Mouse (Mus musculus): Measurements from ENCODE around the gene S1pr1. TPM values are rescaled to one million over a fixed set of nuclear protein-coding genes. Genes with fewer than 3 reads are reported as not detected.

The S1pr1 gene
- polyA plus RNA-seq, 1 experiment: 62.8 TPM

DNA sequence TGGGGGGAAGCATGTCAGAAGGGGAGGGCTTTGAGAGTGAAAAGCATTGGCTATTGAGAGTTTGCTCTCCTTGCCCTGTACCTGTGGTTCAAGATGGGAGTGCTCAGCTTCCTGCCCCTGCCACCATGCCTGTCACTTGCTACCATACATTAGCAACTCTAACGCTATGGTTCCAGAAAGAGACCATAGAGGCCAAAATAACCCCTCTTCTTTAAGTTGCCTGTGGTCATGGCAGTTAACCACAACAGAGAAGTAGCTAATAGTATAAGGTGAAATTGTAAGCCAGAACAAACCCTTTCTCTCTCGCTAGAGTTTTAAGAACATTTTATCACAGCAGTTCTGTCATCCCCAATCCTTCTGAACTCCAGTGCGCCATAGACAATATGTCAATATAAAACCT lies 35.5 kb upstream of the S1pr1 start:
- H3K36me3 ChIP-seq (ENCODE audit: control insufficient read depth, insufficient read depth, low read length): no peaks in the 10 kb centered on the region
- DNase-seq: no peak
- WGBS: 49% methylated on average over 3 of the region's 3 CpGs
- no peaks in the 10 kb centered on the region for H3K4me1 ChIP-seq (replicated peaks; ENCODE audit: control insufficient read depth, insufficient read depth, low read length)
- H3K4me3 ChIP-seq (ENCODE audit: control insufficient read depth, insufficient read depth, low read length): no peak overlapping the region
- TF ChIP-seq CTCF (IDR thresholded peaks at IDR 0.05; ENCODE audit: borderline replicate concordance, control insufficient read depth, extremely low read depth, insufficient read depth, low read length, poor library complexity): no peak
- TF ChIP-seq POLR2A (IDR thresholded peaks at IDR 0.05; ENCODE audit: control insufficient read depth, extremely low read depth, insufficient read depth, low read length, poor library complexity): no peak
- no peaks in the 10 kb centered on the region for H3K27me3 ChIP-seq (ENCODE audit: control insufficient read depth, insufficient read depth, low read length)
- no peak overlapping the region for H3K27ac ChIP-seq (ENCODE audit: control insufficient read depth, insufficient read depth, low read length)

DNA sequence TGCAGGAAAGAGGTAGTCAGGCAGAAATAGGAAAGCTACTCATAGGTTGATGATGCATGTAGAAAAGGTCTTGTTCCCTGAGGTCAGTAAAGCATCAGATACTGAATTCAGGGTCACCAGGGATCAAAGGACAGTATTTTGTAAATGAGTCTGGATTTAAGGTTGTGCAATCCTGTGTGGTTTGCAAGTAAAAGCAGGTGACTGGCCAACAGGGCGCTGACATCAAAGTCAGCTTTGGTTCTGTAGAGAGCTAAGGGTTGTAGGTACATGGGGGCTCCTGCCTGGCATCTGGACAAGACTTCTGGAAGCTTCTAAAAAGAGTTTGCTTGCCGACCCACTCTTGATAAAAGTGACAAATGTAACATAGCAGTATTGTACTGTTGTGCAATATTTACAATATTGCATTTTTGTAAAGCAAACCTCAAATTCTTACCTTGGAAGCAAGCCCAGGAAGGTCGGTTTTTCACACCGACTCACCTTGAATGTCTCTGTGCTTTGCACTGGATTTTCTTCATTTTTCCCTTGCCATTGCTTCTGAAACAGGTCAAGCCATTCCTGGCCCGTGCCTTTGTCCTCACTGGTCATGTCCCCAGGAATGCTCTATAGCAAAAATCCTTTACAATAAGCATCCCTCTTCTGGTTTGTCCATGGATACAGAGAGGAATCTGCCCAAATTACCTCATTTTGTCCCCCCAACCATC lies 33.6 kb upstream of the S1pr1 start:
- no peak overlapping the region for H3K27ac ChIP-seq (ENCODE audit: control insufficient read depth, insufficient read depth, low read length)
- no peaks in the 10 kb centered on the region for H3K4me1 ChIP-seq (replicated peaks; ENCODE audit: control insufficient read depth, insufficient read depth, low read length)
- DNase-seq: no peak
- WGBS: 82% methylated on average over 5 of the region's 5 CpGs
- TF ChIP-seq POLR2A (IDR thresholded peaks at IDR 0.05; ENCODE audit: control insufficient read depth, extremely low read depth, insufficient read depth, low read length, poor library complexity): no peak
- TF ChIP-seq CTCF (IDR thresholded peaks at IDR 0.05; ENCODE audit: borderline replicate concordance, control insufficient read depth, extremely low read depth, insufficient read depth, low read length, poor library complexity): no peak
- no peaks in the 10 kb centered on the region for H3K36me3 ChIP-seq (ENCODE audit: control insufficient read depth, insufficient read depth, low read length)
- no peak overlapping the region for H3K4me3 ChIP-seq (ENCODE audit: control insufficient read depth, insufficient read depth, low read length)
- H3K27me3 ChIP-seq (ENCODE audit: control insufficient read depth, insufficient read depth, low read length): no peaks in the 10 kb centered on the region

DNA sequence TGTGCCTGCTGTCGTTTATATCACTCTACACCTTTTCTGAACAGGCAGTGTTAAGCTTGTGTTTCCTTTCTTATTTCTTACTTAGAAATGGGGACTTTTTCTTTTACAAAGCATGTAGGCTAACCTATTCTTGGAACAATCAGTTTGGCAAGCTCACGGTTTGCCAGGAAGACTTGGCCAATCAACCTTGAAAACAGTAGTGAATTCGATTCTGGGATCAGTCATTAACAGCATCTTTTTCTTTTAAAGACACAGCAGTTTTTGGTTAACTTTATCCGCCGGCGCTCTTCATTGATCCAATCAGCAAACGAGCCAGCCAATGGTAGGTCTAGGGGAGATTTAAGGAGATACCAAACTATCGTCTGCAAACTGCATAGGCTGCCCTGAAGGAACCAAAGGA lies 31.6 kb upstream of the S1pr1 start:
- DNase-seq: no peak
- no peak overlapping the region for H3K4me3 ChIP-seq (ENCODE audit: control insufficient read depth, insufficient read depth, low read length)
- H3K4me1 ChIP-seq (replicated peaks; ENCODE audit: control insufficient read depth, insufficient read depth, low read length): no peaks in the 10 kb centered on the region
- 92% methylated on average over 8 of the region's 8 CpGs for WGBS
- no peak overlapping the region for H3K27ac ChIP-seq (ENCODE audit: control insufficient read depth, insufficient read depth, low read length)
- TF ChIP-seq CTCF (IDR thresholded peaks at IDR 0.05; ENCODE audit: borderline replicate concordance, control insufficient read depth, extremely low read depth, insufficient read depth, low read length, poor library complexity): no peak
- TF ChIP-seq POLR2A (IDR thresholded peaks at IDR 0.05; ENCODE audit: control insufficient read depth, extremely low read depth, insufficient read depth, low read length, poor library complexity): no peak
- no peaks in the 10 kb centered on the region for H3K27me3 ChIP-seq (ENCODE audit: control insufficient read depth, insufficient read depth, low read length)
- no peaks in the 10 kb centered on the region for H3K36me3 ChIP-seq (ENCODE audit: control insufficient read depth, insufficient read depth, low read length)

DNA sequence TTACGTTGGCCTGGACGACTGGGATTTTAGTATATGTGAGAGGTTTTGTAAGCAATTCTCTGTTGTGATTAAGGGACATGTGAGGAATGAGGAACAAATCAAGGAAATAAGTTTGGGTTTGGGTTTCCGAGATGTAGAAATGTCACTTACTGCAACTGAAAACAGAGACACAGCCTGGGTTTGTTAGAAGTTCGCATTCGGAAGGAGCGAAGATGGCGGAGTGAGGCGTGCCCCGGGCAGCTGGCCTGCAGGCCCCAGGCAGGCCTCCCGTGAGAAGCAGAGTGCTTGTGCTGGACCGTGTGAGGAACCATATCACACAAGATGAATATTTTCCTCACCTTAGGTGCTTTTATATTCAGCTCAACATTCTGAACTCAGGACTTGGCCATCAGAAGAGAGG lies 30.2 kb upstream of the S1pr1 start:
- no peak for TF ChIP-seq CTCF (IDR thresholded peaks at IDR 0.05; ENCODE audit: borderline replicate concordance, control insufficient read depth, extremely low read depth, insufficient read depth, low read length, poor library complexity)
- no peak for TF ChIP-seq POLR2A (IDR thresholded peaks at IDR 0.05; ENCODE audit: control insufficient read depth, extremely low read depth, insufficient read depth, low read length, poor library complexity)
- Histone ChIP-seq H3K27ac (ENCODE audit: control insufficient read depth, insufficient read depth, low read length) (no peak overlapping the region), H3K36me3 (ENCODE audit: control insufficient read depth, insufficient read depth, low read length) (no peaks in the 10 kb centered on the region), H3K4me3 (ENCODE audit: control insufficient read depth, insufficient read depth, low read length) (no peak overlapping the region), H3K27me3 (ENCODE audit: control insufficient read depth, insufficient read depth, low read length) (no peaks in the 10 kb centered on the region), H3K4me1 (replicated peaks; ENCODE audit: control insufficient read depth, insufficient read depth, low read length) (no peaks in the 10 kb centered on the region)
- 96% methylated on average over 11 of the region's 11 CpGs for WGBS
- DNase-seq: no peak

DNA sequence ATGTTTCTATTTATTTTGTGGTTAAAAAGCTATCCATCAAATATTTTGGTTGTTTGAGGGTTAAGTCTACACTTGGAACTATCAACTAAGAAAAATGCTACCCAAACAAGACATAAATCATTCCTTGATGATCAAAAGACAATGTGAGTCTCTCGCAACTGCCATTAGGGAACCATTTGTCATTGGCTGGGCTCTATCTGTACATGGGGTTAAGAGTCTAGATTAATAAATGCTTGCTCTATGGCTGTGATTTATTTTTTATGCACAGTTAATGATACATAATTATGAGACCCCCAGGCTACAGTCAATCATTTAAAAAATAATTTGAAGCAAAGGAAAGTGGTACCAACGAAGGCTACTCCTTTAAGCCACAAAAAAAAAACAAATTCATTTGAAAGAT lies 23.7 kb upstream of the S1pr1 start:
- Histone ChIP-seq H3K27me3 (ENCODE audit: control insufficient read depth, insufficient read depth, low read length) (no peaks in the 10 kb centered on the region), H3K27ac (ENCODE audit: control insufficient read depth, insufficient read depth, low read length) (no peak overlapping the region), H3K36me3 (ENCODE audit: control insufficient read depth, insufficient read depth, low read length) (no peaks in the 10 kb centered on the region), H3K4me3 (ENCODE audit: control insufficient read depth, insufficient read depth, low read length) (no peak overlapping the region), H3K4me1 (replicated peaks; ENCODE audit: control insufficient read depth, insufficient read depth, low read length) (no peaks in the 10 kb centered on the region)
- TF ChIP-seq CTCF (IDR thresholded peaks at IDR 0.05; ENCODE audit: borderline replicate concordance, control insufficient read depth, extremely low read depth, insufficient read depth, low read length, poor library complexity) (no peak), POLR2A (IDR thresholded peaks at IDR 0.05; ENCODE audit: control insufficient read depth, extremely low read depth, insufficient read depth, low read length, poor library complexity) (no peak)
- WGBS: 94% methylated on average over 2 of the region's 2 CpGs
- DNase-seq: no peak

DNA sequence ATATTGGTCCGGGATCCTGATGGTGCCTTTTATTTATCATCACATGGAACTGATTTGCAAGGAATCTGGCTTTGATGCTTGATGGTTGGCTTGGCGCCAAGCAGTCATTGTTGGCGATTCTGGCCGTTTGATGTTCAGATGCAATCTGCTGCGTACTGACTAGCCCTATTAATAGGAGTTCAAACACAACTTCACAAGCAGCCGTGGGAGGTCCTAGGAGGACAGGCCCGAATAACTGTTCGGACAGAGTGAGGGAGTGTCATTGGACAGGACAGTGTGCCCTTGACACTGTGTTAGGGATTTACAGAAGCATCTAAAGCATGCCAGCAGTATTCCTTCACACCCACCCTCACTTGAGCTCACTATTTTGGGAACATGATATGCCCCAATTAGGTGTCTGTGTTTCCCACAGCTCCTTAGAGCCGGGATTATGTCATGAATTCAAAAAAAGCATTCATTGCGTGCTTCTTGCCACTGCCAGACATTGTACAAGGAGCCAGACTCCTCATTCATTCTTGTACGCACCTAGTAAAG lies 23.0 kb upstream of the S1pr1 start:
- Histone ChIP-seq H3K4me3 (ENCODE audit: control insufficient read depth, insufficient read depth, low read length) (no peak overlapping the region), H3K27me3 (ENCODE audit: control insufficient read depth, insufficient read depth, low read length) (no peaks in the 10 kb centered on the region), H3K36me3 (ENCODE audit: control insufficient read depth, insufficient read depth, low read length) (no peaks in the 10 kb centered on the region), H3K4me1 (replicated peaks; ENCODE audit: control insufficient read depth, insufficient read depth, low read length) (no peaks in the 10 kb centered on the region), H3K27ac (ENCODE audit: control insufficient read depth, insufficient read depth, low read length) (no peak overlapping the region)
- TF ChIP-seq CTCF (IDR thresholded peaks at IDR 0.05; ENCODE audit: borderline replicate concordance, control insufficient read depth, extremely low read depth, insufficient read depth, low read length, poor library complexity) (no peak), POLR2A (IDR thresholded peaks at IDR 0.05; ENCODE audit: control insufficient read depth, extremely low read depth, insufficient read depth, low read length, poor library complexity) (no peak)
- no peak for DNase-seq
- WGBS: 92% methylated on average over 11 of the region's 11 CpGs

All from thymus, adult 2 months (tissue).